Mouse (Mus musculus) limb, embryonic 10.5 days (tissue): ENCODE results near the gene Lama2. TPM values are rescaled to one million over a fixed set of nuclear protein-coding genes. Genes with fewer than 3 reads are reported as not detected.
"Not testable (repeated sequence)": the region's sequence is repeated elsewhere in the genome, so short reads cannot be mapped to it uniquely, and the experiment has no call there.

Source experiments
- DNase-seq: peaks from one replicate; pipeline ENCODE4 v3.0.0-alpha.2; 2017; ENCODE audit warnings: low spot score
- H3K27ac ChIP-seq: fragments of 300-500 bp; sonication (generic); 2 replicates; pipeline ENCODE4 v1.5.1; 2016; ENCODE audit warnings: mild to moderate bottlenecking
- H3K27me3 ChIP-seq: fragments of 300-500 bp; sonication (generic); 2 replicates; pipeline ENCODE4 v1.6.1; 2016; ENCODE audit warnings: low read depth, mild to moderate bottlenecking; ENCODE audit not compliant: poor library complexity, severe bottlenecking
- H3K36me3 ChIP-seq: fragments of 300-500 bp; sonication (generic); 2 replicates; pipeline ENCODE4 v1.6.1; 2016; ENCODE audit warnings: mild to moderate bottlenecking, moderate library complexity
- H3K4me1 ChIP-seq: fragments of 300-500 bp; sonication (generic); 2 replicates; pipeline ENCODE4 v1.6.1; 2016
- H3K4me3 ChIP-seq: fragments of 300-500 bp; sonication (generic); 2 replicates; pipeline ENCODE4 v1.5.1; 2016; ENCODE audit warnings: mild to moderate bottlenecking, moderate library complexity
- H3K9me3 ChIP-seq: fragments of 300-500 bp; sonication (generic); replicated peaks from 2 replicates; pipeline ENCODE4 v1.6.1; 2016; ENCODE audit warnings: mild to moderate bottlenecking
- WGBS: fragments of 180-500 bp; shearing (Covaris S2); methylation state at CpG from one replicate; pipeline ENCODE4 v1.1.7; 2016; 5-methylcytosine and 5-hydroxymethylcytosine counted together
- polyA plus RNA-seq: library from polyadenylated mRNA; unstranded; fragments of >200 nt; fragmentation: Nextera tagmentation; extraction: Ambion mirVana; gene quantifications from 2 replicates; pipeline ENCODE4 v1.2.1, GENCODE M21; 2016

Gene Lama2
- polyA plus RNA-seq, 1 experiment from 2014 or later, result 9.2 TPM

GRCm38 (mm10) chr10:27012804-27013365, 606.7 kb downstream of the Lama2 start:
- H3K4me1 ChIP-seq, result no peaks in the 10 kb centered on the region
- no peaks in the 10 kb centered on the region for H3K27me3 ChIP-seq

GRCm38 (mm10) chr10:27007364-27007763, 612.2 kb downstream of the Lama2 start:
- Histone ChIP-seq H3K36me3 (no peaks in the 10 kb centered on the region), H3K4me1 (peaks cover 11% of the 10 kb centered on the region), H3K4me3 (no peak overlapping the region), H3K27ac (no peak overlapping the region), H3K27me3 (no peaks in the 10 kb centered on the region), H3K9me3 (no peaks in the 10 kb centered on the region)
- WGBS, result 88% methylated on average over 2 of the region's 2 CpGs
- no peak for DNase-seq

More at GRCm38 (mm10) chr10:27012804-27013365, 606.7 kb downstream of the Lama2 start:
- no peak for DNase-seq
- no peaks in the 10 kb centered on the region for H3K36me3 ChIP-seq
- H3K4me3 ChIP-seq, result no peak overlapping the region
- H3K27ac ChIP-seq, result no peak overlapping the region
- no peaks in the 10 kb centered on the region for H3K9me3 ChIP-seq

- Histone ChIP-seq H3K9me3 (no peaks in the 10 kb centered on the region), H3K36me3 (no peaks in the 10 kb centered on the region), H3K4me3 (no peak overlapping the region), H3K4me1 (peaks cover 11% of the 10 kb centered on the region), H3K27ac (peak overlapping the region; percentile 23; the same call in 1 of the 2 replicates), H3K27me3 (no peaks in the 10 kb centered on the region)
- 80% methylated on average over 2 of the region's 2 CpGs for WGBS
- DNase-seq, result no peak
These were observed 613.8 kb downstream of the Lama2 start for GRCm38 (mm10) chr10:27005716-27006115.

GRCm38 (mm10) chr10:27001554-27002178, 617.9 kb downstream of the Lama2 start:
- H3K4me3 ChIP-seq, result no peak overlapping the region
- no peaks in the 10 kb centered on the region for H3K36me3 ChIP-seq
- no peaks in the 10 kb centered on the region for H3K9me3 ChIP-seq
- H3K27ac ChIP-seq, result no peak overlapping the region
- H3K27me3 ChIP-seq, result no peaks in the 10 kb centered on the region
- no peak for DNase-seq
- peaks cover 11% of the 10 kb centered on the region for H3K4me1 ChIP-seq
- 92% methylated on average over 2 of the region's 2 CpGs for WGBS

GRCm38 (mm10) chr10:26996684-26997083, 622.9 kb downstream of the Lama2 start:
- Histone ChIP-seq H3K27me3 (no peaks in the 10 kb centered on the region), H3K4me1 (peaks cover 15% of the 10 kb centered on the region), H3K27ac (no peak overlapping the region), H3K36me3 (no peaks in the 10 kb centered on the region), H3K9me3 (no peaks in the 10 kb centered on the region), H3K4me3 (no peak overlapping the region)
- DNase-seq, result no peak

- no peak for DNase-seq
- peaks cover 15% of the 10 kb centered on the region for H3K4me1 ChIP-seq
- H3K9me3 ChIP-seq, result no peaks in the 10 kb centered on the region
- no peaks in the 10 kb centered on the region for H3K36me3 ChIP-seq
- no peaks in the 10 kb centered on the region for H3K27me3 ChIP-seq
- no peak overlapping the region for H3K27ac ChIP-seq
- no peak overlapping the region for H3K4me3 ChIP-seq
- whole genome bisulfite sequencing, result 83% methylated on average over 6 of the region's 6 CpGs
These were observed 623.6 kb downstream of the Lama2 start for GRCm38 (mm10) chr10:26995987-26996386.

GRCm38 (mm10) chr10:26995182-26995975, 624.2 kb downstream of the Lama2 start:
- Histone ChIP-seq H3K36me3 (no peaks in the 10 kb centered on the region), H3K4me1 (peaks cover 15% of the 10 kb centered on the region), H3K27ac (peak overlapping the region; percentile 68; the same call in 1 of the 2 replicates), H3K9me3 (no peaks in the 10 kb centered on the region), H3K27me3 (no peaks in the 10 kb centered on the region), H3K4me3 (no peak overlapping the region)
- WGBS, result 75% methylated on average over 8 of the region's 8 CpGs
- peak; percentile 43 for DNase-seq

GRCm38 (mm10) chr10:26993971-26994761, 625.4 kb downstream of the Lama2 start:
- peak overlapping the region; percentile 68; the same call in 1 of the 2 replicates for H3K27ac ChIP-seq
- peaks cover 18% of the 10 kb centered on the region for H3K4me1 ChIP-seq
- H3K9me3 ChIP-seq, result no peaks in the 10 kb centered on the region
- 78% methylated on average over 8 of the region's 8 CpGs for WGBS
- H3K4me3 ChIP-seq, result no peak overlapping the region
- DNase-seq, result peak; percentile 56
- no peaks in the 10 kb centered on the region for H3K27me3 ChIP-seq
- no peaks in the 10 kb centered on the region for H3K36me3 ChIP-seq

GRCm38 (mm10) chr10:26985451-26985850, 634.1 kb downstream of the Lama2 start:
- peaks cover 21% of the 10 kb centered on the region for H3K4me1 ChIP-seq
- H3K4me3 ChIP-seq, result no peak overlapping the region
- no peaks in the 10 kb centered on the region for H3K9me3 ChIP-seq
- DNase-seq, result no peak
- 26% methylated on average over 1 of the region's 1 CpGs for WGBS
- H3K36me3 ChIP-seq, result no peaks in the 10 kb centered on the region
- H3K27me3 ChIP-seq, result no peaks in the 10 kb centered on the region
- peak overlapping the region; percentile 72; the same call in 1 of the 2 replicates for H3K27ac ChIP-seq

- H3K27me3 ChIP-seq, H3K9me3 ChIP-seq, H3K36me3 ChIP-seq, DNase-seq, H3K4me3 ChIP-seq: not testable (repeated sequence)
- WGBS, result 81% methylated on average over 5 of the region's 5 CpGs
- Histone ChIP-seq H3K27ac (peak overlapping the region; percentile 74), H3K4me1 (peaks cover 17% of the 10 kb centered on the region)
These were observed 635.5 kb downstream of the Lama2 start for GRCm38 (mm10) chr10:26984082-26984481.

- no peak overlapping the region for H3K4me3 ChIP-seq
- WGBS, result 85% methylated on average over 1 of the region's 1 CpGs
These were observed 636.0 kb downstream of the Lama2 start for GRCm38 (mm10) chr10:26983583-26983982.

GRCm38 (mm10) chr10:26982621-26983020, 636.9 kb downstream of the Lama2 start:
- Histone ChIP-seq H3K27ac (peak overlapping the region; percentile 32; the same call in 1 of the 2 replicates), H3K27me3 (no peaks in the 10 kb centered on the region), H3K9me3 (no peaks in the 10 kb centered on the region), H3K4me3 (no peak overlapping the region), H3K36me3 (no peaks in the 10 kb centered on the region), H3K4me1 (peaks cover 17% of the 10 kb centered on the region)
- DNase-seq, result no peak
- 87% methylated on average over 2 of the region's 2 CpGs for WGBS

More at GRCm38 (mm10) chr10:26983583-26983982, 636.0 kb downstream of the Lama2 start:
- no peaks in the 10 kb centered on the region for H3K36me3 ChIP-seq
- DNase-seq, result no peak
- H3K27me3 ChIP-seq, result no peaks in the 10 kb centered on the region
- peak overlapping the region; percentile 31; the same call in 1 of the 2 replicates for H3K27ac ChIP-seq
- H3K9me3 ChIP-seq, result no peaks in the 10 kb centered on the region
- peaks cover 17% of the 10 kb centered on the region for H3K4me1 ChIP-seq
